Mouse (Mus musculus) cerebral cortex, adult 2 months (tissue): ENCODE data around the gene Yipf2.

Experiments used
- WGBS: fragments of 180-500 bp; shearing (Covaris S2); methylation state at CpG from one replicate; pipeline ENCODE4 v1.1.7; 2018; 5-methylcytosine and 5-hydroxymethylcytosine counted together

The Yipf2 gene

DNA sequence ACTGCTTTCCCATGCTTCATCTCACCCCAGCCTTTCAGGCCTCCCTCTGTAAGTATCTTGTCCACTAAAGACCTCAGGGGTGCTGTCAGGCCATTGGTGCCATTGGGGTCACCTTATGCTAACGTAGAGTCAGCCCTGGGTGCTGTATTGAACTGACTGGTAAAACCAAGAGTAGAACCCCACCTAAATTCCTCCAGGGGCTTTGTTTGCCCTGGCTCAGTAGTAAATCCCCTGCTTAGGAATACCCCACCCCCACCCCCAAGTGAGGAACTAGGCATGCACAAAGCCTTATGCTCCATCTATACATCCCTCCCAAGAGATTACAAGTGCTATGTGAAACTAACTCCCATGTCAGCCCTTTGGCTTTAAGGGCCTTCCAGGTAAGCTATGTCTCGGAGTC is 35.1 kb downstream of the Yipf2 start:
- 93% methylated on average over 2 of the region's 2 CpGs for WGBS

DNA sequence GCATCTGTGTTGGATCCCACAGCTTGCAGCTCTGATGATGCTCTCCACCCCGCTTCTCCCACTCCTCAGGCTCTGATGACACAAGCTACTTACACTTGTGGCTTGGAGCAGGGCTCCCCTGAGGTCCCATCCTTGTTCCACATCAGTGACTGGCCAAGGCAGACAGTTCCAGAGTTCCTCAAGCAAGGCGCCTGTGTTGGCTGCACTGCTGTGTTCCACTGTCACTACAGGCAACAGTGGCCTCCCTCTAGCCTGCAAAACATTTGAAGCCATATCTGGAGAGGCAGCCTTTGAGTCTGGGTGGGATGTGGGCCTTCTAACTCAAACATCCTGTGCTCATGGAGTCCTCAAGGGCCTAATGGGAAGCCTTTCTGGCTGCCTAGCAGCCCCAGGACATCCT is 35.6 kb downstream of the Yipf2 start:
- 80% methylated on average over 2 of the region's 2 CpGs for WGBS

DNA sequence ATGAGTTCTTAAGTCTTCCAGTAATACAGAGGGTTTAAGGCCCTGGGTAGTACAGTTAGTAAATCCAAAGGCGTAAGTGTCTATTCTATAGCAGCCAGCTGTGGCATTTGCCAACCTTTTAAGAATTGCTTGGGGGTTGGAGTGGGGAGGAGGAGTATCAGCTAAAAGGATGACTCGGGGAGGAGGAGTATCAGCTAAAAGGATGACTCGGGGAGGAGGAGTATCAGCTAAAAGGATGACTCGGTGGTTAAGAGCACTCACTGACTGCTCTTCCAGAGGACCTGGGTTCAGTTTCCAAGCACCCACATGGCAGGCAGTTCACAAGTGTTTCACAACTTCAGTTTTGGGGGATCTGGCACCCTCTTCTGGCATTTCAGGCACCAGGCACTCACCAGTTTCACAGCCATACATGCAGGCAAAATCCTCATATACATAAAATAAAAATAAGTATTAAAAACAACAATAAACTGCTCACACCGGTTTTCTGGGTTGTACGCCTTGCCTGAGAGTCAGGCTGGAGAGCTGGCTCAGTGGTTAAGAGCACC is 37.4 kb downstream of the Yipf2 start:
- 77% methylated on average over 6 of the region's 6 CpGs for WGBS

DNA sequence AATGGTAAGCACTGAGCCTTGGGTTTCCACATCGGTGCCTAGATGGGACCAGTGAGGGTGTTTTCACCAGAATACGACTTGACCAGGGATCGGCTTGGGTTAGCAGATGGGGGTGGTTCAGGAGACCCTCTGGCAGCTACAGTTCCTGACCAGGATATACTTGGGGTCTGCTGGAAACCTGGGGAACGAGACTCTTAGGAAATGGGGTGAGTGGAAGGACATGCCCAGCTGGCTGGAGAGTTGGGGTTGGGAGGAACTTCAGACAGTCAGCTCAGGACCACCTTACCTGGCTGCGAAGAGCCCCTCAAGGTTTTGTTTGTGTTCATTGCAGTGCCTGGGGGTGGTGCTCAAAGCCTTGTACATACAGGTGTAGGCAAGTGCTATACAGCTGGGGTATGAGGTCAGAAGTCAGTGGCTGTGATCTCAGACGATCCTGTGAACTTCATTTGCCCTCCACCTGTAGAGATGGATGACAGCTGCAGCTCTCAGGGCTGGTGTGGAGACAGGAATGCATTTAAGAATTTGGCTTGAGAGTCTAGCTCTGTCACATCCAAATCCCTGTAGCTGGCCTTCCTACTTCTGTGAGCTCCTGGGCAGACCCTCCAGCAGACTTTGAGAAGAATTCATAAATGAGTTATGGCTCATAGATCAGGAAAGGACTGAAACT is 38.9 kb downstream of the Yipf2 start:
- WGBS, result 93% methylated on average over 6 of the region's 6 CpGs

- WGBS, result 72% methylated on average over 2 of the region's 2 CpGs
Measured at GRCm38 (mm10) chr9:21551049-21551448, 41.6 kb downstream of the Yipf2 start.

DNA sequence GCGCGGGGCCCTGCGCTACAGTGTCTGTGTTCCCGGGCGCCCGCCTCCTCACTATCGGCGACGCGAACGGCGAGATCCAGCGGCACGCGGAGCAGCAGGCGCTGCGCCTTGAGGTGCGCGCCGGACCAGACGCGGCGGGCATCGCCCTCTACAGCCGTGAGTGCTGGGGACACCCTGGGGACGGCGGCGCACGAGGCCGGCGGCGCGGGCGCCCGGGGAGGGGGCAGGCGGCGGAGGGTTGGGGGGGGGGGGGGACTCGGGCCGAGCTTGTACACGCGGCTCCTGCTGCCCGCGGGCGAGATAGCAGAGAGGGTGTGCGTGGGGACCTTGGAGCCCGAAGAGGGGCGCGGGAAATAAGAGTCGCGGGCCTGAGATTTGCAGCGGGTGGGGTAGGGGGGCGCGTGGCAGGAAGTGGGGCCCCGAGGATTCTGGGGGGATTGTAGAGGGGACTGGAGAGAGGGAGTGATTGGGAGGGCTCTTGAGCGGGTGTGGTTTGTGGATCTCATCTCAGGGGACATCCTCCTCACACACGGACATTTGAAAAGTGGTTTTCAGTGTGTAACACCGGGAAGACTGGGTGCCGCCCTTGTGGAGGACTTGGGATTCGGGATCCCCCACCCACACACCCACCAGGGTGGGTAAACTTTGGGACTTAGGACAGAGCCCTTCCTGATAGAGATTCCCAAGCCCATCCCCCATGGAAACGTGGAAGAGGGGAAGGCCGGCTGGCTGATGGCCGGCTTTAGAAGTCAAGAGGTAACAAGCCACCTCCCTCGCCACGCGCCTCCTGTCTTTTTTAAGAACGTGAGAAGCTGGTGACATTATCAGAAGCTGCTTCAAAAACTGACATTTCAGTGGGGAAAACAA is 45.3 kb downstream of the Yipf2 start:
- WGBS, result under 1% methylated on average over 48 of the region's 66 CpGs

DNA sequence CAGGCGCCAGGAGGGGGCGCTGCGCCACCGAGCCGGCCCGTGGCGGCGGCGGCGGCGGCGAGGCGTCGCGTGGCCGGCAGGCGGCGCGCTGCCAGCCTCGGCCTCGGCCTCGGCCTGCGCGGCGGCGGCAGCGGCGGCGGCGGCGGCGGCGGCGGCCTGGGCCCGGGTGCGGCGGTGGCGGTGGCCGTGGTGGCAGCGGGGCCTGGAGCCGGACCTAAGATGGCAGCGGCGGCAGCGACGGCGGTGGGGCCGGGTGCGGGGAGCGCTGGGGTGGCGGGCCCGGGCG is 45.9 kb downstream of the Yipf2 start, which contains the start of gene Carm1:
Carm1 (plus strand) TSS at position 106 of the 286 bp plus-strand sequence.
- 5% methylated on average over 39 of the region's 52 CpGs for WGBS

DNA sequence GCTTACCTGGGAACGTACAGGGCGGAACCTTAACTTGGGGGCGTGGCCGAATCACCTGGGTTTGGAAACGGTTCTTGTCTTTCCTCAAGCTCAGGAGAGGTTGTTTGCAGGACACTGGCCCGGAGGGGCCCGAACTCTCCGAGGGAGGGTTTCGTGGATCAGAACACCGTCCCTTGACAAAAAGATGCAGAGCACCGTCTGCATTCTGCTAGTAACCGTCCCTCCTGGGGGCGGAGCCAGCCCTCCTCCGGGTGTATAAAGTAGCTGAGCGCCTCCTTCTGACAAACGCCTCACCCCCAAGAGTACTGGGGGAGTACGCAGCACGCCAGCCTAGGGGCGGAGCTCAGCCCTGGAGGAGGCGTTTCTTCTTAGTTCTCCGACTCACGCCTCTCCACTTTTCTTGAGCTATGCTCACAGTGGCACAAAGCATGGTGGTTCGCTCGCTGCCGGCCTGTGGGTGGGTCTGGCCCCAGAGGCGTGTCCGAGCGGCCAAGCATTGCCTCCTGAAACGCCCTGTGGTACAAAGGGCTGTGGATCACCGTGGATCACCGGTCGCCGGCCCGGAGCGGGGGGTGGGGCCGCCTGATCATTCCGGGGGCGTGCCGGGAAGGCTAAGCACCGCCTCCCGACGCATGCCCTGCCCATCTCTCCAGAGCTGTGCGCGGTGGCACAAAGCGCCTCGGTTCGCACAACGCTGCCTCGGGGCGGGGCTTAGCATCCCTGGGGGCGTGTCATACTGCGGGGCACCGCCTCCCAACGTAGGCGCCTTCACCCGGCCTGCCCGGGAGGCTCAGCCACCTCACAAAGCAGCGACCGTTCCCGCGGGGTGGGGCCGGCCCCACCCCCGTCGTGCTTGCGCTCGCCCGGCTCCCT is 46.5 kb downstream of the Yipf2 start:
- WGBS, result under 1% methylated on average over 65 of the region's 67 CpGs

DNA sequence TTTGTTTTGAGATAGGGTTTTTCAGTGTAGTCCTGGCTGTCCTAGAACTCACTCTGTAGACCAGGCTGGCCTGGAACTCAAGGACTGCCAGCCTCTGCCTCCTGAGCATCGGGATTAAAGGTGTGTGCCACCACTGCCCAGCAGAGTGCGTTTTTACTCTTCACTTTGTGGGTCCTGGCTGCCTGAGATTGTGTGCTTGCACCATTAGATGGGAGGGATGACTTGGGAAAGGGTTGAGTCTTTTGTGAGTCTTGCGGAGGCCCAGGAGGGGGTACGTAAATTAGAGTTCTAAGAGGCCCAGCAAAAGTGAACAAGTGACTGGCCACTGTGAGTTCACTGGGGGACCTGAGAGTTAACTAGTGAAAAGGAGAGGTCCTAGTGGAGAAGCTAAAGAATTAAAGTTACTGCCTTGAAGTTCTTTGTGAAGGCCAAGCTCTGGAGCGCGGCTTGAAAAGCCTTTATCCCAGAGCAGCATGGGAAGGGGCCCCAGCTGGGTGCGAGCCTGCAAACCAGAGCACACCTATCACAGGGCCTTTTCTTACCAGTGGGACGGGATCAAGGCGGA is 47.2 kb downstream of the Yipf2 start:
- 22% methylated on average over 9 of the region's 9 CpGs for WGBS

GRCm38 (mm10) chr9:21542001-21542400 is 50.6 kb downstream of the Yipf2 start:
- 81% methylated on average over 2 of the region's 2 CpGs for WGBS

GRCm38 (mm10) chr9:21539981-21540753 is 52.5 kb downstream of the Yipf2 start:
- WGBS, result 75% methylated on average over 7 of the region's 7 CpGs
